Mouse (Mus musculus) left cerebral cortex, postnatal 10 days (tissue): ENCODE results near the gene Cgnl1. TPM values are rescaled to one million over a fixed set of nuclear protein-coding genes. Genes with fewer than 3 reads are reported as not detected.

Experiments used
- DNase-seq, 2 experiments: peaks; one replicate each; pipeline ENCODE4 v3.0.0; 2021 to 2022; ENCODE audit warnings: low spot score in 2 of 2, mixed read lengths in 1 of 2; ENCODE audit errors: extremely low spot score in 1 of 2
- intact Hi-C: fragments of 180-260 bp; cut with DNase I; formaldehyde crosslinking; loops from one replicate; pipeline ENCODE4 v1.15.1; 2025
- total RNA-seq, 2 experiments: library from RNA; stranded (reverse); gene quantifications; 2 replicates each; pipeline ENCODE4 v1.2.3; 2021

Gene Cgnl1
- total RNA-seq, 2 experiments from 2014 or later, result 10.5 to 12.7 TPM

DNA sequence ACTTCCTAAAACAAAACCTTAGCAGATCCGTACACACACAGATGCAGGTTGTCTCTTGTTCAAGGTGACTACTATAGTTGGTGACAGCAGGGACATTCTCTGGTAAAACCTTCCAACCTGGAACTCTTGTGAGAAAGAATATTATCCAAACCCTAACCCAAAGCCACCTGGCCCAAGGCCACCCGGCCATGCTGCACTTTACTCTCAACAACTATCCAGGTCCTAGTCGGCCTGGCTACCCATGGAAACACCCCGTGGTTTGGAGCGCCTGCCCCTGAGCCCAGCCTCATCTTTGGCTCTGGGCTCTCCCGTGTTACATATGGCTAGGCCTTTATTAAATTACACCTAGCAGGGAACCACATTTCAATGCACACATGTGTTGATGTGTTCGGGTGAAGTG, 35.5 kb downstream of the Cgnl1 start:
- intact Hi-C loops, result no loop called here
- DNase-seq, result no peak

DNA sequence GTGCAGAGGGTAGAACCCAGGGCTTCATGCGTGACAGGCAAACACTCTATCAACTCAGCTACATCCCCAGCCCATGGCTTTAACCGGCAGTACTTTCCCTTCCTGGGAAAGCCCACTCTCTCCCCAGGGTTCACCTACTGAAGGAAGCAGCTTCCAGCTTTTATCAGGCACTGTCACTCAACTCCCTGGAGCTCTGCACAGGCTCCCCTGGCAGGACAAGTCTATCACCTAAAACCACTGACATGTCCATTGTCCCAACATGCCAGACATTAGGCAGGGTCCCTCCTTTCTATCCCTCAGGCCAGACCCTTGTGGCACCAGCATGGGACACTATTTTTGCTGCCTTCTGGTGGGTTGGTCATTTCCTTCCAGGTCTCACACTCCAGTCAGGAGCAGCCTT, 37.8 kb downstream of the Cgnl1 start:
- intact Hi-C loops, result no loop called here

DNA sequence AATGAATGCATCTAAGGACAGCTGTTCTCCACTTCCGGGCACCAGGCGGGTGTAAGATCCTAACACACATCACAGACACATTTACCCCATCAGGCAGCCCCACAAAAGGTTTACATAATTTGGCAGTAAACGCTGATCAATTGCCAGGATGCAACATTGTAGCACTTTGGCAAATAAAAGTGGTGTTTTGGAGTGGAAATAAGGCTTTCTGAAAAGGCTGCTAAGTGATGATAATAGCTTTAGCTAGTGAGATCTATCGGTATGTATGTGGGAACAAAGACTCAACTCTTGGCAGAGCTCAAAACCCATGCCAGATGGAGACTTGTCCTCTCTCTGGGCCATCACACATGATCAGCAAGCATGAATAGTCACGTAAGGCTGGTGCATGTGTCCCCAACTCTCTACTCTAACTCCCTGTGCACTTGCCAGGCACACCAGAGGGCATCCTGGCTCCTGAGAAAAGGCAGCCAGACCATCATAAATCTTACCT, 42.5 kb downstream of the Cgnl1 start:
- DNase-seq, result peak in 1 of 2 experiments; percentile 2
- intact Hi-C loops, result no loop called here

More for the DNA sequence above, 37.8 kb downstream of the Cgnl1 start:
- no peak for DNase-seq

DNA sequence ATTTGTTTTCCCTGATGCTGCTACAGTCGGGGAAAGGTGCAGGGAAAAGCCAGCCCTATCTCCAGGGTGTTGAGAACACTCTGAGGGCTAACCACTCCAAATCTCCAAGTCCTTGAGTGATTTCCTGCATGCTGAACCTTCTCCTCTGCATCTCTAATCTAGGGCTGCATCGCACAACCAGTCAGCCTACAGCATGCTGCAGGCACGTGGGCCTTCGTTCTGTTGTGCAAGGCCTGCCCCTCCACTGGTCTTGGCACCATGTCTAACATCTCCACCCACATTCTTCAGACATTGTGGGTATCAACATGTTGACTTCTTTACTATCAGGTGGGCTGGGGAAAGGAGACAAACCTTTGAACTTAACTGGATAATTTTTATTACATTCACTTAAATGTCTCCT, 44.2 kb downstream of the Cgnl1 start:
- intact Hi-C loops, result no loop called here
- no peak for DNase-seq

DNA sequence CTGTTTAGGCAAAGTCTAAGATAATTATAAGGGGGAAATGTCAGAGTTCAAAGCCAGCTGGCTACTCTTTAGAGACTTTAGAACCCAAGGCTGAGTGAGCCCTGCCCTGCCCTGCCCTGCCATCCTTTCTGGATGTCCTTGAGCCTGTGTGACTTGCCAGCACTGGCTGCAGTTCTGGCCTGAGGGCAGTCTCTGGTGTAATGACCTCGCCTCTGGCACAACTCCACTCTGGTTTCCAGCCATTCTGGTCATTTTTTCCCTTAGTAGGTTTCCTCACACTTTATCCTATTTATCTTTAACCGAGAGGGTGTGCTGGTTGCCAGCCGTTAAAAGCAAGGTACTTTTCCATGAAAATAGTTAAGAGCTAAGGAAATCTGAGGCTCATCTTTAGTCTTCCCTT, 45.3 kb downstream of the Cgnl1 start:
- intact Hi-C loops, result no loop called here
- DNase-seq, result no peak

DNA sequence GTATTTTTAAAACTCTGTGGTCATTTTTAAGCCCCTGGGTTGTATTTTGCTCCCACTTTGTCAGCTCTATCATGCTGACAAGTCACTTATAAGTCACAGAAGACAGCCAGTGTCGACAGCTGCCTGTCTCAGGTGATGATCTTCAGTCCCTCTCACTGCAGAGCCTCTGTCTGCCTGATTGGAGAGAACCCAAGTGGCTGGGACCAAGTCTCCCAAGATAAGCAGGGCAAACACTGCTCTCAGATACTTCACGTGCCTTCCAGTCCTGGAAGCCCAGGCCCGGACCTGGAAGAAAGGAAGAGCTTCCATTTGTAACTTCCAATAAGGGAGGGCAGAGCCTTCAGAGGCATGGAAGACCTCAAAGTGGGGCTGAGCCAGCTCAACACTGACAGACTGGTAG, 49.0 kb downstream of the Cgnl1 start:
- intact Hi-C loops, result no loop called here

DNA sequence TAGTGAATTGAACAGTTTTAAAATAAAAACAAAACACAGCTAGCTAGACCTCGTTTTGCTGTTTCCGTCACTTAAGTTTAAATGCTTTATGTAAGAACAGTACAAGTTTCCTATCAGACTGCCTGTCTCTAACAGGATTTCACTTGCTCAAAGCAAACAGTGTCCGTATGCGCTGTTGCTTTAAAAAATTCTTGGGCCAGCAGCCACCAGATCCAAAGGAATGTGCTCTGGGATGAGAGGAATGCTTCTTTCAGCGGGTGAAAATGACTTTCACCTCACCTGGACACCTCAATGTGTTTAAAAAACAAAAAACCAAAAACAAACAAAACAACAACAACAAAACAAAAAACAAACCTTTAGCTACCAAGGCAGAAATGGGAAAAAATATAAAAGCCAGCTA, 54.4 kb downstream of the Cgnl1 start:
- intact Hi-C loops, result no loop called here
- DNase-seq, result no peak

More for the DNA sequence above, 49.0 kb downstream of the Cgnl1 start:
- no peak for DNase-seq

DNA sequence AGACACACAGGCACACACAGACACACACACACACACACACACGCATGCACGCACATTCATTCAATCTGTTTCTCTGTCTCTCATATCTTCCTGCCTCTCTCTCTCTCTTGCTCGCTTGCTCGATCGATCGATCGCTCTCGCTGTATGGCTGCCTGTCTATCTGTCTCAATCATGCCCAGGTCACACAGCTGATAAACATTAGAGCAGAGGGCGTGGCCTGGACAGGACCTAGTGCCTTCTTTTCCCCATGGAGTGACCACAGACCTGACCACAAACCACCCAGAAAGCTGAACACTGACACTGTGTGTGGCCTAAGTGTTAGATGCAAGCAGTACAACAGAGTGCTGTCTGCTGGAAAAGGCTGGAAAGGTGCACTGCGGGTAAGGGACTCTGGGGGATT, 60.6 kb downstream of the Cgnl1 start:
- intact Hi-C loops, result no loop called here
- no peak for DNase-seq

DNA sequence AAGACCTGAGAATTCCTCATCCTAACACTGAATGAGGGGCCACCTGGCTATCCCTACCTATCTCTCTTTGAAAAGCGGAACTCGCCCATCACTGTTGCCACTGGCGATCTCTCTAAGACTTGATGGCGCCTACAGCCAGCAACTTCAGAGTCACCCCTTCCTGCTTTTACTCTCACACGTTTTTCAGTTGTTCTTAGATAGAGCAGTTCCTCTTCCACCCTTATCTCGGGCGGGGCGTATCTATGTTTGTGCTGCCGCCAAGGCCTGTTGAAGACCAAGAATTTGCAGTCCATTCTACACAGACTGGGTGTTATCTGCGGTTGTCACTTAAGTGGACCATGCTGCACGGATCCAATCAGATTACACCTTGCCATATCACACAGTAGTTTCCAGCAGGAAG, 62.2 kb downstream of the Cgnl1 start:
- intact Hi-C loops, result no loop called here
- no peak for DNase-seq

DNA sequence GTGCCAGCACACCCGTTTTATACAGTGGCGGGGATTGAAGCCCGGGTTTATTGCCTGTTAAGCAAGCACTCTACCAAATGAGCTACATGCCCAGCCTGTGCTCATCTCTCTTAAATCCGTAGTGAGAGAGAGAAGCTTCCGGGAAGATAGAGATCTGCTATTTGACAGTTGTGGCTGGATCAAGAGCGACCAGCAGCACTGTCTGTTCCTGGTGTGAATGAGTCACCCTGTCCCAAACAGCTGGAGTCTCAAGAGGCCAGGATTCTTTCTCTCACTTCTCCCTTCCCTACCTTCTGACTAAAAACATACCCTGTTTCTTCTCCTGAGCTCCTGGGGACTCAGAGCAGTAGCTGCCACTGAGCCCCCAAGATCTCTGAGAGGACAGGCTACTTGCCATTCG, 63.4 kb downstream of the Cgnl1 start:
- intact Hi-C loops, result no loop called here
- no peak for DNase-seq

DNA sequence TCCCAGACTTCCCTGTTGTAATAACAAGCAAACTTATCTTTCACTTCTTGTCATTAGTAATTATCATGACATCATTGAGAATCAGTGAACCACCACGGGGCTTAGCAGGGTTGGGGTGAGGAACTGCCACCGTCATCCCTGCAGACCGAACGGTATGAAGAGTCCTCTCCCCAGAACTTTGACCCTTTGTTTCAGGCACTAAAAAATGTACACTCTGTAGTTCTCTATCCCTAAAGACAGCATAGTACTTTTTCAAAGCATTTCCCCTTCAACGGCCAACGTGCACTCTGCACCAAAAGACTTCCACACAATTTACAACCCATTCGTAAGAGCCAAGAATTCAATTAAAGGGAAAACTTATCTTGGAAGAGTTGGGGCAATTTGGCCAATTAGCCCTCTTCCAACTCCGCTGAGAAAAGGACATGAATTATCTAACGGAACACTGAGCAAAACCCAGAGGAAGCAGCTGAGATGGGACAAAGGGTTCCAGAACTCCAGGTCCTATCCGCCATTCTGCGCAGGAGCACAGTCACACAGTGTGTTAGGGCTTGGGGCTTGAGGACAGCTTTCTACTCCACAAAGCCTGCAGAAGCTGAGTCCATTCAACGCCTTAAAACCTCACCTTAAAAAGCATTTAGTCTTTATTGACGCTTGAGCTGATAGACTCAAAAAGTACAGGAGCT, 66.9 kb downstream of the Cgnl1 start:
- DNase-seq, result no peak
- intact Hi-C loops, result no loop called here

DNA sequence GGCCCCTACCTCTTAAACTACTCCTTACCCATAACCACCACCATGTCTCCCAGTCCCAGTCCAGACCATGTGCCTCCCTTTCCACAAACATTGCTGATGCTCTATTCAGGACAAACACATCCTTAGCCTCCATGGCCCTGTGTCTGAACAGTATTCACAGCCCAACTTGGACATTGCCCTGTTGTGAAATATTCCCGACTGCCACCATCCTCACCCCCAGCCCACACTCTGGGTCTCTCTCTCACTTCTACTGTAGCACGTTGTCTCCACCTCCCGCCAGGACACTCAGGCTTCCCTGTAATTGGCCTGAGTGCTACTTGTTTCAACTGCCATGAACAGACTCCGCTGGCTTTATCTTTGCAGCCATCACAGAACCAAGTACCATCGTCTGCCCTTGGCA, 72.3 kb downstream of the Cgnl1 start:
- intact Hi-C loops, result no loop called here

DNA sequence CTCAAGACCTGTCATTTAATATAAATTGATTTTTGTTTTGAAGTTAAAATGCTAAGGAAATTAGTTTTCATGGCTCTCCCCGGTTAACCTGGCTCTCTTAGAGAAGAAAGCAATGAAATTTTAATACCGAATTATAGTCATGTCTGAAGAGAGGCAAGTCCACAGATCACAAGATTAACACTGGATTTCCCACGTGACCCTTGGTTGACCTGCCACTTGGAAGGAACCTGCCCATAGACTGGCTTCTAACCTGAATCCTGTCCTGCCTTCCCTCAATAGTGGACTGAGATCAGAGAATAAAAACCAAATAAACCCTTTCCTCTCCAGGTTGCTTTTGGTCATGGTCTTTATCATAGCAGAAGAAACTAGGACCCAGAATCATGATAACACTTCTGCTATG, 73.3 kb downstream of the Cgnl1 start:
- no peak for DNase-seq
- intact Hi-C loops, result no loop called here

More for the DNA sequence above, 72.3 kb downstream of the Cgnl1 start:
- DNase-seq, result no peak

DNA sequence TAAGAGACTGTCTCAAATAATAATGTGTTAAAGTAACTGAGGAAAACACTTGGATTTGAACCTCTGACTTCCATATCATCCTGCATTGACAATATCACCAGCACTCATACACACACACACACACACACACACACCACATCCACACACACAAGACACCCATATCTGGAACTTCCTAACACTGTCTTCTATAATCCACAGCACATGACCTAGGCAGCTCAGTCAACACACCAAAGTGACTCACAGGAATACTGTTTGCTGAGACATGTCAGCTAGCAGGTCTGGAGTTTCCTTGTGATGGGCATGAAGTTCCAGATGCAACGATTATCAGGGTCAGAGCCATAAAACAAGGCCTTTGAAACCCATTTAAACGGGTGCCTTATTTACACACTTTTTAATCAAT, 74.2 kb downstream of the Cgnl1 start:
- DNase-seq, result no peak
- intact Hi-C loops, result no loop called here

DNA sequence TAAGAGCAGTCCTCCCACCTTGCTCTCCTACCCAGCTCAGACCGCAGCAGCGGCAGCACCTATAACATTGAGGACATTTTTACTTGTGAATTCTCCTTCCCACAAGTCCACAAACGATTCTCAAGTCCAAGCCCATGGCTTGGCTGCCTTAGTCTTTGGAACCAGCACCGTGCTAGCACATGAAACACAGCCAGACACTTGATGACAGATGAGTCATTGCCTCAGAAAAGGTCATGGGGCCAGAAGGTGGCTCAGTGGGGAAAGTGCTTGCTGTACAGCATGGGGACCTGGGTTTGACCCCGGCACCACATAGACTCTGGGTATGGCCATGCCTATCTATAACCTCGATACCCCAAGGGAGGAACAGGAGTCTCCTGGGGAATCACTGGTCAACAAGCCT, 74.6 kb downstream of the Cgnl1 start:
- intact Hi-C loops, result no loop called here
- DNase-seq, result no peak

DNA sequence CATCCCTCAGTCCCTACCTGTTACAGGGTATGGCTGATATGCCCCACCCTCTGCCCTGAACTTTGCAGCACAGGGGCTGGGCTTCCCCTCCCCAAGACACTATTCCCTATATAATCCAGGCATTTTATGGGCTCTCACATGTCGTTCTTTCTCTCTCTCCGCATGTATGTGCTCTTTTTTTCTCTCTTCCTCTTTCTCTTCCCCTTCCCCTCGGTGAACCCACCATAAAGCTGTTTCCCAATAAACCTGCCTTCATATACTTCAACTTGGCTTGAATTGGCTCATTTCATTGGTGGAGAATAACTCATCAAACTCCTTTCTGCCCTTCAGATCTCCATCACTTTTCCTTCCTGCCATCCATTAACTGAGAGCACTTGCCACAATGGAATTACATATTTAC, 76.3 kb downstream of the Cgnl1 start:
- DNase-seq, result no peak
- intact Hi-C loops, result no loop called here

DNA sequence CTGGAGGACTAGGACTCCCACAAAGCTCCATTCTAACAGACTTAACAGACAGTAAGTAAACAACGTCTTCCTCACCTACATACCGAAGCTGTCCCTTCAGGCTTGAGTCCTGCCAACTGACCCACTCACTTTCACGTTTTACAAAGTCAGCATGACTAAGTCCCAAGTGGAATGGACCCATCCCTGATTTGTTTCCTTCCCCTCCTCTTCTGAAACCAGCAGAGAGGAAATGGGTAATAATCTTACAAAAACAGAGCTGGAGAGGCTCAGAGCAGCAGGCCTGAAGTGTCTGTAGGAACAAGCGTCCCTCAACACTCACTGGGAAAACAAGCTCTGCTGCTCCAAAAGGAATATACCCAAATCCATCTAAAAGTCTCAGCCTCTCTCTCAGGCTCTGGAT, 77.2 kb downstream of the Cgnl1 start:
- no peak for DNase-seq
- intact Hi-C loops, result no loop called here

DNA sequence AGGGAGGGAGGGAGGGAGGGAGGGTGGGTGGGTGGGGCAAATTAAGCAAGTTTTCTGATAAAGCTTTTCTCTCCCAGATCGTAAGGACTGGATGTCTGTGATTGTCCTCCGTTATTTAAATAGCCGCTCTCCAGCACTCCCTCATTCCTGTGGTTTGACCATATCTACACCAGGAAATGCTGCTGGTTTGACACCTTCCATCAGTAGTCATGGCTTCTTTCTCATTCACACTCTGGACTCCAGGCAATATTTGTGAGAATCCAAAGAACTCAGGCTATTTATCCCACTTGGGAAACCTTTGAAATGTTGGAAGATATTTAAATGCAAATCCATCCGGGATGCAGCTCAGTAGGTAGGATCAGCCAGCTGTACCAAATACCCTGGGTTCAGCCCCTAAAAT, 77.6 kb downstream of the Cgnl1 start:
- intact Hi-C loops, result no loop called here

DNA sequence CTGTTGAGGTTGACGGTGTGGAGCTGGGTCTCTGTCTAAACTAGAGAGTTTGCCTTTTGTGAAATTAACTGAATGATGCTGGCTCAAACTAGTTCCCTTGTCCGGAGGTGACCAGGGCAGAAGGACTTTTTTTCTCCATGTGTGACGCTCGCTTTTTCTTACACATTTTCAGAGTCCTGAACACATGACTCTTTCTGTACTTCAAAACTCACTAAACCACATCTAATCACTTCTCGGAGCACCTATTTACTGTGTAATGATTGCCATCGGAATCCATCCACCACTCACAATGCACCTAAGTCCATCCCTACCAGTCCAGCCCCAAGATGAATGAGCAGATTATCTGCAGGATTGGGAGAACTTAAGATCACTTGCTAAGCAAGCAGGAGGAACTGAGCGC, 79.2 kb downstream of the Cgnl1 start:
- intact Hi-C loops, result no loop called here
- DNase-seq, result no peak

More for the DNA sequence above, 77.6 kb downstream of the Cgnl1 start:
- DNase-seq, result no peak

DNA sequence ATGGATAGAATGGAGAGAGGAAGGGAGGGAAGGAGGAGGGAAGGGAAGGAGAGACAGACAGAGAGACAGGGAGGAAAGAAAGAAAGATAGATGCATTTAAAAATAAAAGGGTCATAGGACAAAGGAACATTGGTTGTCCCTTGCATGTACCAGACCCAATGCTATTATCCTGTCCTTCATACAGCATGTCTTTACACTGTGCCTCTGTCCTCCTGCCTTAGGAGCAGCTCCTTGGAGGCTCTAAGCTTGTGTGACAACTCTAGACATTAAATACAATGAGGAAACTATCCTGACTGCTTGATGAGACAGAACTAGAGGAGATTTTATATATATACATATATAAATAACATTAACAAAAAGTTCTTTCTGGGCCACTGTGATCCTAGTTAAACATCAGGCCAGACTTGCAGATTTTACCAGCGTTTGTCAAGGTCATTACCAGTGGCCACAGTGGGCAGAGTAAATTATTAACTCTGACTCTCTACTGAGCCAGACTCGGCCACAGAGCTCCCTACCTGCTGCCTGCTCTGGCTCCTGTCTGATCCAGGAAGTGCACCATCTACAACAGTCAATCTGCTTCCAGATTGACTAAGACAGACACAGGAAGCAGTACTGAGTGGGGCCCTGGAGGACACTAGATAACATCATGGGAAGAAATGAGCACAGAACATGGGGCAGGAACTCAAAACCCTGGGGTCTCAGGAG, 81.9 kb downstream of the Cgnl1 start:
- DNase-seq, result no peak
- intact Hi-C loops, result no loop called here

DNA sequence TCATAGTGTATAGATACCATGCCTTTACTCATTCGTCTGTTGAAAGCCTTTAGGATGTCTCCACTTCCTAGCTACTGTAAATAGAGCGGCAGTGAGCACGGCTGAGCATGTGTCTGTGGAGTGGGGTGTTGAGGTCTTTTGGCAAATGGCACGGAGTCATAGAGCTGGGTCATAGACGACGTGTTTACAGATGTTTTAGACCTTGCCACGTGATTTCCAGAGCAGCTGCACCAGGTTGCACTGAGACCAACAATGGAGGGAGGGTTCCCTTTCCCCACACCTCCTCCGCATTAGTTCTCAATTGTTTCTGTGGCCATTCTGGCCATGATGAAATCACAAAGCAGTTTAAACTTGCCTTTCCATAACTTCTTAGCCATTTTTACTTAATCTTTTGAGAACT, 84.9 kb downstream of the Cgnl1 start:
- DNase-seq, result no peak
- intact Hi-C loops, result no loop called here
